ENCODE assay signal across 16 mouse cellular contexts in genomic region chr5:142678141-142678571, GRCm38 (mm10). TPM values are rescaled to one million over a fixed set of nuclear protein-coding genes. Genes with fewer than 3 reads are reported as not detected.
DNase-seq lines count a peak whose midpoint lies in the region; ATAC-seq lines count a peak whose summit lies in the region.
"Had no signal": no experiment of that assay in that cellular context is flagged by ENCODE, and none has a peak within 500 bp of the region (broad histone marks: within the 10 kb centered on the region; RNA-seq: fewer than 3 reads in every experiment).

No protein-coding gene starts in this region.

- 63% methylated on average over 7 of the region's 7 CpGs for WGBS in hindbrain, embryonic 12.5 days
- 62% methylated on average over 7 of the region's 7 CpGs for WGBS in hindbrain, embryonic 14.5 days
- 59% methylated on average over 7 of the region's 7 CpGs for WGBS in hindbrain, embryonic 15.5 days
- 78% methylated on average over 7 of the region's 7 CpGs for WGBS in forebrain, embryonic 10.5 days
- WGBS in forebrain, embryonic 13.5 days, result 73% methylated on average over 7 of the region's 7 CpGs

- peaks cover 1% of the 10 kb centered on the region; the same call in 1 of the 2 replicates for H3K4me1 ChIP-seq in hindbrain, embryonic 12.5 days
- H3K4me1 ChIP-seq in hindbrain, embryonic 14.5 days (replicated peaks; ENCODE audit: control insufficient read depth, insufficient read depth, low read length), result no peaks in the 10 kb centered on the region
- H3K4me1 ChIP-seq in hindbrain, embryonic 15.5 days (replicated peaks), result no peaks in the 10 kb centered on the region
- no peaks in the 10 kb centered on the region for H3K4me1 ChIP-seq in forebrain, embryonic 10.5 days
- no peaks in the 10 kb centered on the region for H3K4me1 ChIP-seq in forebrain, embryonic 13.5 days
- H3K4me1 ChIP-seq: embryonic facial prominence, embryonic 13.5 days had no signal

- no peak overlapping the region for H3K9ac ChIP-seq in hindbrain, embryonic 12.5 days
- no peak overlapping the region for H3K9ac ChIP-seq in hindbrain, embryonic 14.5 days
- H3K9ac ChIP-seq in hindbrain, embryonic 15.5 days, result no peak overlapping the region
- H3K9ac ChIP-seq in forebrain, embryonic 13.5 days, result no peak overlapping the region
- H3K9ac ChIP-seq: embryonic facial prominence, embryonic 13.5 days; neural tube, embryonic 12.5 days had no signal

- H3K27me3 ChIP-seq in hindbrain, embryonic 12.5 days, result no peaks in the 10 kb centered on the region
- no peaks in the 10 kb centered on the region for H3K27me3 ChIP-seq in hindbrain, embryonic 14.5 days (ENCODE audit: control insufficient read depth, insufficient read depth, low read length)
- H3K27me3 ChIP-seq in hindbrain, embryonic 15.5 days, result no peaks in the 10 kb centered on the region
- H3K27me3 ChIP-seq in forebrain, embryonic 10.5 days (ENCODE audit: poor library complexity, severe bottlenecking), result no peaks in the 10 kb centered on the region
- no peaks in the 10 kb centered on the region for H3K27me3 ChIP-seq in forebrain, embryonic 13.5 days
- H3K27me3 ChIP-seq: embryonic facial prominence, embryonic 13.5 days; neural tube, embryonic 12.5 days had no signal

- H3K4me2 ChIP-seq in hindbrain, embryonic 12.5 days (replicated peaks), result no peak overlapping the region
- H3K4me2 ChIP-seq in hindbrain, embryonic 14.5 days (replicated peaks), result no peak overlapping the region
- H3K4me2 ChIP-seq in hindbrain, embryonic 15.5 days, result no peak overlapping the region
- H3K4me2 ChIP-seq in forebrain, embryonic 13.5 days, result no peak overlapping the region
- H3K4me2 ChIP-seq: embryonic facial prominence, embryonic 13.5 days; neural tube, embryonic 12.5 days had no signal

- H3K9me3 ChIP-seq in hindbrain, embryonic 12.5 days (replicated peaks), result 0 out of 2 replicates have a peak, but pooled peaks cover 8% of the 10 kb centered on the region
- no peaks in the 10 kb centered on the region for H3K9me3 ChIP-seq in hindbrain, embryonic 14.5 days (ENCODE audit: control insufficient read depth, low read length)
- no peaks in the 10 kb centered on the region for H3K9me3 ChIP-seq in hindbrain, embryonic 15.5 days
- H3K9me3 ChIP-seq in forebrain, embryonic 10.5 days, result peaks cover 4% of the 10 kb centered on the region; the same call in 1 of the 2 replicates
- H3K9me3 ChIP-seq in forebrain, embryonic 13.5 days (replicated peaks), result no peaks in the 10 kb centered on the region; the same call in 1 of the 2 replicates
- H3K9me3 ChIP-seq: embryonic facial prominence, embryonic 13.5 days had no signal

- no peak for ATAC-seq in hindbrain, embryonic 12.5 days (ENCODE audit: low FRiP score)
- no peak for ATAC-seq in hindbrain, embryonic 14.5 days (ENCODE audit: low FRiP score)
- peak; percentile 23; the same call in 1 of the 2 replicates for ATAC-seq in hindbrain, embryonic 15.5 days (ENCODE audit: low FRiP score, low read depth)
- ATAC-seq in granulocyte monocyte progenitor cell, adult 5-6 weeks (replicated peaks; ENCODE audit: poor library complexity, severe bottlenecking), result no peak
- no peak for ATAC-seq in forebrain, embryonic 13.5 days
- ATAC-seq: forebrain, embryonic 16.5 days had no signal

- peak overlapping the region; percentile 8; the same call in 1 of the 2 replicates for H3K27ac ChIP-seq in hindbrain, embryonic 12.5 days
- no peak overlapping the region for H3K27ac ChIP-seq in hindbrain, embryonic 14.5 days
- H3K27ac ChIP-seq in hindbrain, embryonic 15.5 days (replicated peaks), result no peak overlapping the region
- H3K27ac ChIP-seq in forebrain, embryonic 10.5 days, result no peak overlapping the region
- no peak overlapping the region for H3K27ac ChIP-seq in forebrain, embryonic 13.5 days
- H3K27ac ChIP-seq: embryonic facial prominence, embryonic 13.5 days; neural tube, embryonic 12.5 days had no signal

- DNase-seq in hindbrain, embryonic 14.5 days (ENCODE audit: low spot score), result no peak
- DNase-seq in adrenal gland, adult (ENCODE audit: inconsistent age in 2 of 2, low spot score in 1 of 2), result peak; percentile 92 to 93
- peak; percentile 90 for DNase-seq in cerebellum, adult 11-12 months
- DNase-seq in forebrain, embryonic 10.5 days (ENCODE audit: extremely low spot score, low spot score), result no peak
- DNase-seq: heart, adult 11 months; heart, postnatal 14 days; kidney, adult 2 months; midbrain, embryonic 14.5 days had no signal

- no peaks in the 10 kb centered on the region for H3K36me3 ChIP-seq in hindbrain, embryonic 12.5 days
- H3K36me3 ChIP-seq in hindbrain, embryonic 14.5 days (replicated peaks; ENCODE audit: control insufficient read depth, insufficient read depth), result no peaks in the 10 kb centered on the region
- no peaks in the 10 kb centered on the region for H3K36me3 ChIP-seq in hindbrain, embryonic 15.5 days
- no peaks in the 10 kb centered on the region for H3K36me3 ChIP-seq in forebrain, embryonic 10.5 days (replicated peaks)
- no peaks in the 10 kb centered on the region for H3K36me3 ChIP-seq in forebrain, embryonic 13.5 days (ENCODE audit: poor library complexity, severe bottlenecking)
- H3K36me3 ChIP-seq: embryonic facial prominence, embryonic 13.5 days; neural tube, embryonic 12.5 days had no signal

- H3K4me3 ChIP-seq in hindbrain, embryonic 12.5 days, result no peak overlapping the region
- no peak overlapping the region for H3K4me3 ChIP-seq in hindbrain, embryonic 14.5 days (replicated peaks; ENCODE audit: low read length)
- H3K4me3 ChIP-seq in hindbrain, embryonic 15.5 days, result no peak overlapping the region
- no peak overlapping the region for H3K4me3 ChIP-seq in forebrain, embryonic 10.5 days
- no peak overlapping the region for H3K4me3 ChIP-seq in forebrain, embryonic 13.5 days
- H3K4me3 ChIP-seq: embryonic facial prominence, embryonic 13.5 days; neural tube, embryonic 12.5 days had no signal

RNA-seq across cellular contexts. Expression of gene Slc29a4, which starts 14.2 kb away (rescaled TPM):
- polyA plus RNA-seq in hindbrain, embryonic 12.5 days (2016; fragmentation: Nextera tagmentation; extraction: Ambion mirVana), result 58.5 and 60.2 TPM in 2 replicates
- 81.0 and 82.8 TPM in 2 replicates for polyA plus RNA-seq in hindbrain, embryonic 14.5 days (2014; fragmentation: Nextera tagmentation; extraction: Ambion mirVana)
- polyA plus RNA-seq in hindbrain, embryonic 15.5 days (2015; fragmentation: Nextera tagmentation; extraction: Ambion mirVana), result 82.0 and 99.5 TPM in 2 replicates
- 0.09 TPM in 1 of 2 replicates, not detected in the other for total RNA-seq in granulocyte monocyte progenitor cell, adult 5-6 weeks (2014; fragmentation: Nextera tagmentation)
- total RNA-seq in granulocyte monocyte progenitor cell, adult 5-6 weeks (2017), result not detected in 2 replicates
- 19.8 and 21.4 TPM in 2 replicates for polyA plus RNA-seq in forebrain, embryonic 10.5 days (2016; fragmentation: Nextera tagmentation; extraction: Ambion mirVana)
- polyA plus RNA-seq in forebrain, embryonic 13.5 days (2015; fragmentation: Nextera tagmentation; extraction: Ambion mirVana), result 50.9 and 54.0 TPM in 2 replicates
- total RNA-seq: MEL had no signal

RNA-seq across cellular contexts. Expression of gene Wipi2, which starts 50.7 kb away (rescaled TPM):
- polyA plus RNA-seq in hindbrain, embryonic 12.5 days (2016; fragmentation: Nextera tagmentation; extraction: Ambion mirVana), result 63.8 and 64.8 TPM in 2 replicates
- 46.0 TPM in 2 replicates for polyA plus RNA-seq in hindbrain, embryonic 14.5 days (2014; fragmentation: Nextera tagmentation; extraction: Ambion mirVana)
- polyA plus RNA-seq in hindbrain, embryonic 15.5 days (2015; fragmentation: Nextera tagmentation; extraction: Ambion mirVana), result 44.6 and 45.7 TPM in 2 replicates
- 24.9 and 27.4 TPM in 2 replicates for total RNA-seq in granulocyte monocyte progenitor cell, adult 5-6 weeks (2014; fragmentation: Nextera tagmentation)
- 36.2 and 36.3 TPM in 2 replicates for total RNA-seq in granulocyte monocyte progenitor cell, adult 5-6 weeks (2017)
- 58.2 and 58.6 TPM in 2 replicates for polyA plus RNA-seq in forebrain, embryonic 10.5 days (2016; fragmentation: Nextera tagmentation; extraction: Ambion mirVana)
- polyA plus RNA-seq in forebrain, embryonic 13.5 days (2015; fragmentation: Nextera tagmentation; extraction: Ambion mirVana), result 48.3 and 49.1 TPM in 2 replicates

Comparison
In these comparisons a context has a peak if more than half of its experiments do, and no peak if none do; other contexts are left out.
1. DNase-seq: peak in adrenal gland, adult (2 of 2) and cerebellum, adult 11-12 months (single experiment); none in hindbrain, embryonic 14.5 days (single experiment) and forebrain, embryonic 10.5 days (single experiment).